Mouse (Mus musculus) erythroblast, embryonic 14.5 days (primary cell): ENCODE data around the gene Cdk5.

Source experiments
- GATA1 ChIP-seq: IDR thresholded peaks from 2 replicates; pipeline ENCODE4 v1.6.1; 2012; ENCODE audit warnings: low read length, inconsistent platforms, mixed read lengths
- TAL1 ChIP-seq: IDR thresholded peaks from 3 replicates; pipeline ENCODE4 v1.6.1; 2012; ENCODE audit warnings: low read length, inconsistent platforms, mixed read lengths

DNA sequence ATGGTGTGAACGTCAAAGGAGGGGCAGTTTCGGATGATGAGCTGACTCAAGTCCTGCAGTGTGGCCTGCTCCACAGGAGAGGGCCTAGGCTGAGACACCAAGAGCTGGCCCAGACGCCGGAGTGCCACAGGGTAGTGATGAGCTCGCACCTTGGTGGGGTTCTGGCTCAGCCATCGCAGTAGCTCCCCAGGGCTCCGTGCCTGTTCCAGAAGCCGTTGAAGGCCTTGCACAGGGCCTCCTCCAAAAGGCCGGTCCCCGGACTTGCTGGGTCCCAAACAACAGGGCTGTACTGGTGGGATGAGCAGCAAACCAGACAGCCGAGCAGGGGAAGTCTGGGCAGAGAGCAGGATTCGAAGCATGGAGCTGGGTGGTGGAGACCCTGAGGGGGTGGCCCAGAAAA is 20.6 kb upstream of the Cdk5 start:
- no peak for TF ChIP-seq TAL1
- no peak for TF ChIP-seq GATA1
